Mouse (Mus musculus): ENCODE measurements at regions not wholly inside any gene's neighbourhood (a gene's known extent, or its start where the extent isn't known, plus 50 kb on each side); places are given as distances from the start of the nearest gene placed in this dataset.

GRCm38 (mm10) chr2:168352626-168353025 is 71.1 kb upstream of the Kcng1 start:
- no peak for TF ChIP-seq USF1 (IDR thresholded peaks at IDR 0.05; ENCODE audit: low read depth, low read length)
- no peak for TF ChIP-seq EP300 (IDR thresholded peaks at IDR 0.05; ENCODE audit: low read length)
- no peak for TF ChIP-seq CTCF (conservative IDR thresholded peaks at IDR 0.05 in 1 of 2, IDR thresholded peaks at IDR 0.05 in 1 of 2; ENCODE audit: low read depth in 2 of 2, low read length in 2 of 2)

All from CH12.LX (cell line).